Mouse (Mus musculus): ENCODE data around the gene Slc12a8. TPM values are rescaled to one million over a fixed set of nuclear protein-coding genes. Genes with fewer than 3 reads are reported as not detected.

Gene Slc12a8
- polyA plus RNA-seq, 2 experiments = 0.06 TPM; not detected in 1

- Histone ChIP-seq H3K9ac (replicated peaks) (no peak overlapping the region), H3K4me1 (replicated peaks; ENCODE audit: control insufficient read depth in 2 of 2, insufficient read depth in 2 of 2, low read length in 1 of 2) (0 out of 4 replicates have a peak, but pooled peaks cover 0 to 3% of the 10 kb centered on the region in 2 experiments), H3K4me3 (ENCODE audit: insufficient read depth in 1 of 2, low read depth in 2 of 2, low read length in 2 of 2) (no peak overlapping the region), H3K27me3 (ENCODE audit: control insufficient read depth, insufficient read depth, low read length) (no peaks in the 10 kb centered on the region), H3K4me2 (ENCODE audit: low read depth) (no peak overlapping the region), H3K27ac (no peak overlapping the region), H3K36me3 (replicated peaks; ENCODE audit: control insufficient read depth, insufficient read depth, low read depth) (no peaks in the 10 kb centered on the region), H3K9me3 (ENCODE audit: control insufficient read depth, low read length) (no peaks in the 10 kb centered on the region)
- DNase-seq (ENCODE audit: low read depth in 3 of 3, low spot score in 3 of 3) (no peak), ATAC-seq (ENCODE audit: insufficient read depth) (no peak)
- no peak for TF ChIP-seq CTCF (IDR thresholded peaks at IDR 0.05; ENCODE audit: low read depth)
- no peak for TF ChIP-seq EP300 (IDR thresholded peaks at IDR 0.05; ENCODE audit: low read depth)
- 72% methylated on average over 12 of the region's 12 CpGs for WGBS (ENCODE audit: insufficient replicate concordance)
Measured at GRCm38 (mm10) chr16:33568269-33569016, 51.3 kb downstream of the Slc12a8 start.

GRCm38 (mm10) chr16:33572646-33573045, 55.5 kb downstream of the Slc12a8 start:
- Histone ChIP-seq H3K4me3 (ENCODE audit: insufficient read depth in 1 of 2, low read depth in 2 of 2, low read length in 2 of 2) (no peak overlapping the region), H3K4me2 (ENCODE audit: low read depth) (no peak overlapping the region), H3K9me3 (ENCODE audit: control insufficient read depth, low read length) (no peaks in the 10 kb centered on the region), H3K27me3 (ENCODE audit: control insufficient read depth, insufficient read depth, low read length) (no peaks in the 10 kb centered on the region), H3K36me3 (replicated peaks; ENCODE audit: control insufficient read depth, insufficient read depth, low read depth) (no peaks in the 10 kb centered on the region), H3K4me1 (replicated peaks; ENCODE audit: control insufficient read depth in 2 of 2, insufficient read depth in 2 of 2, low read length in 1 of 2) (peaks cover 0 to 7% of the 10 kb centered on the region in 2 experiments; a peak in 1 of 4 replicates), H3K9ac (replicated peaks) (no peak overlapping the region), H3K27ac (no peak overlapping the region)
- 67% methylated on average over 6 of the region's 6 CpGs for WGBS (ENCODE audit: insufficient replicate concordance)
- ATAC-seq (ENCODE audit: insufficient read depth) (no peak), DNase-seq (ENCODE audit: low read depth in 3 of 3, low spot score in 3 of 3) (no peak)
- TF ChIP-seq EP300 (IDR thresholded peaks at IDR 0.05; ENCODE audit: low read depth) = no peak
- TF ChIP-seq CTCF (IDR thresholded peaks at IDR 0.05; ENCODE audit: low read depth) = no peak

GRCm38 (mm10) chr16:33573703-33574102, 56.6 kb downstream of the Slc12a8 start:
- ATAC-seq (ENCODE audit: insufficient read depth) = no peak
- Histone ChIP-seq H3K27me3 (ENCODE audit: control insufficient read depth, insufficient read depth, low read length) (no peaks in the 10 kb centered on the region), H3K4me1 (replicated peaks; ENCODE audit: control insufficient read depth in 2 of 2, insufficient read depth in 2 of 2, low read length in 1 of 2) (peaks cover 0 to 5% of the 10 kb centered on the region in 2 experiments; a peak in 1 of 4 replicates), H3K9me3 (ENCODE audit: control insufficient read depth, low read length) (no peaks in the 10 kb centered on the region), H3K4me2 (ENCODE audit: low read depth) (no peak overlapping the region), H3K4me3 (ENCODE audit: insufficient read depth in 1 of 2, low read depth in 2 of 2, low read length in 2 of 2) (no peak overlapping the region), H3K27ac (no peak overlapping the region), H3K9ac (replicated peaks) (no peak overlapping the region), H3K36me3 (replicated peaks; ENCODE audit: control insufficient read depth, insufficient read depth, low read depth) (no peaks in the 10 kb centered on the region)
- TF ChIP-seq CTCF (IDR thresholded peaks at IDR 0.05; ENCODE audit: low read depth) = no peak
- TF ChIP-seq EP300 (IDR thresholded peaks at IDR 0.05; ENCODE audit: low read depth) = no peak
- no peak for DNase-seq (ENCODE audit: low read depth in 3 of 3, low spot score in 3 of 3)
- WGBS (ENCODE audit: insufficient replicate concordance) = 35% methylated on average over 7 of the region's 7 CpGs

DNA sequence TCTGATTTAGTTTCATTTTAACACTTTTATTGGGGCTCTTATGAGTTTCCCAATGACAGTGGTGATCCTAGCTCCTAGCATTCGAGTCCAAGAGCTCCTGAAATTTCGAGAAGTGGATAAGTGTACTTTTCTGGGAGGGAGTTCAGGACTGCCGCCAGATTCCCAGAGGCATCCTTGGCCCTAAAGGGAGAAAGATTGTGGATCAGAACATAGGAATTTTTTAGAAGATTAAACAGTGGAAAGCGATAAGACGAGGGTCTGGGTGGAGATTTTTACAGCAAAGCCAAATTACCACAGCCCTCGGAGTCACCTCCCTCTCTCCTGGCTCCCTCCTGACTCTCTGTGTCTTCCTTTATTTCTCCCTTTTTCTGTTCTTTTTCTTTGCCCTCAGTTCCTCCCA, 58.6 kb downstream of the Slc12a8 start:
- ATAC-seq (ENCODE audit: insufficient read depth) = no peak
- no peaks in the 10 kb centered on the region for H3K9me3 ChIP-seq (ENCODE audit: control insufficient read depth, low read length)
- no peak for DNase-seq (ENCODE audit: low read depth in 3 of 3, low spot score in 3 of 3)
- no peaks in the 10 kb centered on the region for H3K27me3 ChIP-seq (ENCODE audit: control insufficient read depth, insufficient read depth, low read length)
- H3K4me2 ChIP-seq (ENCODE audit: low read depth) = no peak overlapping the region
- H3K27ac ChIP-seq = no peak overlapping the region
- no peak overlapping the region for H3K4me3 ChIP-seq (ENCODE audit: insufficient read depth in 1 of 2, low read depth in 2 of 2, low read length in 2 of 2)
- no peak overlapping the region for H3K9ac ChIP-seq (replicated peaks)
- WGBS (ENCODE audit: insufficient replicate concordance) = 66% methylated on average over 6 of the region's 6 CpGs
- H3K4me1 ChIP-seq (replicated peaks; ENCODE audit: control insufficient read depth in 2 of 2, insufficient read depth in 2 of 2, low read length in 1 of 2) = peaks cover 0 to 5% of the 10 kb centered on the region in 2 experiments; a peak in 1 of 4 replicates
- no peaks in the 10 kb centered on the region for H3K36me3 ChIP-seq (replicated peaks; ENCODE audit: control insufficient read depth, insufficient read depth, low read depth)
- TF ChIP-seq CTCF (IDR thresholded peaks at IDR 0.05; ENCODE audit: low read depth) (no peak), EP300 (IDR thresholded peaks at IDR 0.05; ENCODE audit: low read depth) (no peak)

DNA sequence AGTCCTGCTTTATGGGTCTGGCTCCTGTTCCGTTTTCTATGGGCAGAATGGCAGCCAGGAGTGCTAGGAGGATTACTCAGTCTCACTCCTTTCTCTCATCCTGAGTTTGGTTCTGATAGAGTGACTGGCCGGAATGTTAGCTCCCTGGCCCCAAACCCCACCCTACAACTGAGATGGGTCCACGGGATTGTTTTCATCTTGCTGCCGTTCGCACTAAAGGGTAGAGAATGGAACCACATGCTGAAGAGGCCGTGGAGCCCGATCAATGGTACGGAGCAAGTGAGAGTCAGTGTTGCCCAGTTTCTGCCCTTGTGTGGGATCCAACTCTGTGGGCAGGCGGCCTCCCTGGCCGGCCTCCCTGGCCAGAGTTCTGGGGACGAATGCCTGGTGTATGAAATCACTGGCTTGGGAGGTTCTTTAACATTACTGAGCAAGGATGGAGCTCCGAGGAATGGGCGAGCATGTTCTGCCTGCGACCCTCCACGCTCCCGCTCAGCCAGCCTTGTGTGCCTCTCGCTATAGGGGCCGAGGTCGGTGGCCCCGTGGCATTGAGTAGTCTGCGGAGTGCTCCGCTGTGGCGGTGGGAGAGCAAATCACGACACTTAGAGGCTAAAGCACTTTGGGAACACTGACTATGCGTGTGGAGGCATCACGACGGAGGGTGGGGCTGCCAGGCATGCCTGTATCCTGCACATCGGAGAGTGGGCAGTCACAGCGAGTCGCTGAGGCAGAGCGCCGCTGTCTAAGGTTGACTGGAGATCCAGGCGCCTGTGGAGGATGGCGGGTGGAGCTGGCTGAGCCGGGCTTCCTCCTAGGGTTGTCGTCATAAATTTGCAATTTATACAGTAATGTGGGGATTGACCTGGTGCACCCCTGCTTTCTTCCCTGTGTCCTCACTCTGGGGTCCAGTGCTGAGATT, 59.4 kb downstream of the Slc12a8 start:
- Histone ChIP-seq H3K9ac (replicated peaks) (no peak overlapping the region), H3K36me3 (replicated peaks; ENCODE audit: control insufficient read depth, insufficient read depth, low read depth) (no peaks in the 10 kb centered on the region), H3K27ac (no peak overlapping the region), H3K27me3 (ENCODE audit: control insufficient read depth, insufficient read depth, low read length) (no peaks in the 10 kb centered on the region), H3K4me2 (ENCODE audit: low read depth) (no peak overlapping the region), H3K9me3 (ENCODE audit: control insufficient read depth, low read length) (no peaks in the 10 kb centered on the region), H3K4me1 (replicated peaks; ENCODE audit: control insufficient read depth in 2 of 2, insufficient read depth in 2 of 2, low read length in 1 of 2) (peaks cover 0 to 5% of the 10 kb centered on the region in 2 experiments; a peak in 1 of 4 replicates), H3K4me3 (ENCODE audit: insufficient read depth in 1 of 2, low read depth in 2 of 2, low read length in 2 of 2) (no peak overlapping the region)
- DNase-seq (ENCODE audit: low read depth in 3 of 3, low spot score in 3 of 3) (no peak), ATAC-seq (ENCODE audit: insufficient read depth) (no peak)
- no peak for TF ChIP-seq EP300 (IDR thresholded peaks at IDR 0.05; ENCODE audit: low read depth)
- no peak for TF ChIP-seq CTCF (IDR thresholded peaks at IDR 0.05; ENCODE audit: low read depth)
- WGBS (ENCODE audit: insufficient replicate concordance) = 67% methylated on average over 36 of the region's 36 CpGs
